In the genomic region with DNA sequence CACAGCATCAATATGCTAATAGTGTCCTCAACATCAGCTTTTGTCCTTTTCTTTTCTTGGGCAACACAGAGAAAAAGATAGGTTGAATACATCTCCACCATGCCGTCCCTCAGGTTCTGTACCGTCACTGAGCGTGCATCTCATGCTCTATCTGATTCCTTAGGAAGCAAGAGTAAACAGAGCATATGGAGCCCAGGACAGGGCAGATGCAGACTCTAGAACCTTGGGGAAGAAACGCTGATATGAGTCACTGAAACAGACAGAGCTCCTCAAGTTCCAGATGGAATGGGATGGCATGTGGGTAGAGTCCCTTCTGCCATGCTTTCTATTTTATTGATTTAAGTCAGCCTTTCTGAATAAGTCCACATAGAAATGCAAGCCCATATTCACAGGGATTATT, we compare ENCODE assay signal across 22 mouse cellular contexts.
DNase-seq lines count a peak whose midpoint lies in the region; ATAC-seq lines count a peak whose summit lies in the region.
"Had no signal": no experiment of that assay in that cellular context is flagged by ENCODE, and none has a peak within 500 bp of the region (broad histone marks: within the 10 kb centered on the region; RNA-seq: fewer than 3 reads in every experiment).

No protein-coding gene starts in this region.

- 39% methylated on average over 4 of the region's 4 CpGs for WGBS in hindbrain, embryonic 11.5 days
- WGBS in hindbrain, embryonic 16.5 days: 46% methylated on average over 4 of the region's 4 CpGs
- 41% methylated on average over 4 of the region's 4 CpGs for WGBS in neural tube, embryonic 15.5 days
- 64% methylated on average over 4 of the region's 4 CpGs for WGBS in neural tube, embryonic 11.5 days
- 77% methylated on average over 4 of the region's 4 CpGs for WGBS in intestine, embryonic 16.5 days

- no peak overlapping the region for H3K4me2 ChIP-seq in hindbrain, embryonic 11.5 days (replicated peaks; ENCODE audit: low read depth, low read length)
- no peak overlapping the region for H3K4me2 ChIP-seq in hindbrain, embryonic 16.5 days (ENCODE audit: low read length)
- no peak overlapping the region for H3K4me2 ChIP-seq in neural tube, embryonic 15.5 days
- H3K4me2 ChIP-seq in neural tube, embryonic 11.5 days (ENCODE audit: low read depth): no peak overlapping the region
- H3K4me2 ChIP-seq in intestine, embryonic 16.5 days (ENCODE audit: low read depth, low read length): no peak overlapping the region
- H3K4me2 ChIP-seq: embryonic facial prominence, embryonic 13.5 days; limb, embryonic 13.5 days; liver, embryonic 13.5 days; lung, embryonic 14.5 days had no signal

- H3K9me3 ChIP-seq in hindbrain, embryonic 11.5 days (ENCODE audit: control insufficient read depth, low read length): no peaks in the 10 kb centered on the region
- no peaks in the 10 kb centered on the region for H3K9me3 ChIP-seq in hindbrain, embryonic 16.5 days (ENCODE audit: control insufficient read depth, low read length)
- H3K9me3 ChIP-seq in neural tube, embryonic 15.5 days (replicated peaks): no peaks in the 10 kb centered on the region
- no peaks in the 10 kb centered on the region for H3K9me3 ChIP-seq in neural tube, embryonic 11.5 days (ENCODE audit: control insufficient read depth, low read length)
- H3K9me3 ChIP-seq in intestine, embryonic 16.5 days (ENCODE audit: control insufficient read depth, low read length): no peaks in the 10 kb centered on the region
- H3K9me3 ChIP-seq: embryonic facial prominence, embryonic 13.5 days; limb, embryonic 13.5 days; liver, embryonic 13.5 days had no signal

- H3K4me3 ChIP-seq in hindbrain, embryonic 11.5 days (ENCODE audit: low read depth, low read length): no peak overlapping the region
- H3K4me3 ChIP-seq in hindbrain, embryonic 16.5 days (ENCODE audit: low read length): no peak overlapping the region
- no peak overlapping the region for H3K4me3 ChIP-seq in neural tube, embryonic 15.5 days (replicated peaks)
- H3K4me3 ChIP-seq in neural tube, embryonic 11.5 days (ENCODE audit: low read depth, low read length): no peak overlapping the region
- H3K4me3 ChIP-seq in intestine, embryonic 16.5 days (ENCODE audit: low read length): no peak overlapping the region
- H3K4me3 ChIP-seq: embryonic facial prominence, embryonic 13.5 days; limb, embryonic 13.5 days; liver, embryonic 13.5 days had no signal

- DNase-seq in hindbrain, embryonic 11.5 days (ENCODE audit: low spot score): no peak
- peak; percentile 24 for DNase-seq in neural tube, embryonic 10.5 days (ENCODE audit: extremely low spot score, low spot score)
- DNase-seq in layer of hippocampus, adult 8-10 months (ENCODE audit: low spot score in 2 of 2): peak; percentile 69 to 70
- no peak for DNase-seq in neural tube, embryonic 11.5 days (ENCODE audit: low spot score)
- DNase-seq in adrenal gland, postnatal 36 days: no peak
- DNase-seq: adrenal gland, adult 8-10 months; cerebellum, adult 9-11 months; gastrocnemius, postnatal 36 days; kidney, adult 8-10 months; kidney, postnatal 25 days; liver, embryonic 13.5 days; lung, embryonic 14.5 days; lung, postnatal 36 days; retina, postnatal 1 day; spleen, adult 18-20 months; thymus, adult 2 months had no signal

- no peak overlapping the region for H3K9ac ChIP-seq in hindbrain, embryonic 11.5 days (ENCODE audit: low read depth, low read length)
- no peak overlapping the region for H3K9ac ChIP-seq in hindbrain, embryonic 16.5 days (ENCODE audit: low read depth, low read length)
- no peak overlapping the region for H3K9ac ChIP-seq in neural tube, embryonic 15.5 days (replicated peaks)
- no peak overlapping the region for H3K9ac ChIP-seq in neural tube, embryonic 11.5 days (ENCODE audit: low read length)
- no peak overlapping the region for H3K9ac ChIP-seq in intestine, embryonic 16.5 days (ENCODE audit: low read depth, low read length)
- H3K9ac ChIP-seq: embryonic facial prominence, embryonic 13.5 days; limb, embryonic 13.5 days; liver, embryonic 13.5 days; lung, embryonic 14.5 days had no signal

- H3K36me3 ChIP-seq in hindbrain, embryonic 11.5 days (ENCODE audit: control insufficient read depth, insufficient read depth, low read length): no peaks in the 10 kb centered on the region
- H3K36me3 ChIP-seq in hindbrain, embryonic 16.5 days (ENCODE audit: control insufficient read depth, insufficient read depth, low read length): no peaks in the 10 kb centered on the region
- no peaks in the 10 kb centered on the region for H3K36me3 ChIP-seq in neural tube, embryonic 15.5 days
- H3K36me3 ChIP-seq in neural tube, embryonic 11.5 days (ENCODE audit: control insufficient read depth, insufficient read depth, low read length): no peaks in the 10 kb centered on the region
- no peaks in the 10 kb centered on the region for H3K36me3 ChIP-seq in intestine, embryonic 16.5 days (ENCODE audit: control insufficient read depth, insufficient read depth, low read length)
- H3K36me3 ChIP-seq: embryonic facial prominence, embryonic 13.5 days; limb, embryonic 13.5 days; liver, embryonic 13.5 days had no signal

- H3K27me3 ChIP-seq in hindbrain, embryonic 11.5 days (ENCODE audit: control insufficient read depth, insufficient read depth, low read length): no peaks in the 10 kb centered on the region
- no peaks in the 10 kb centered on the region for H3K27me3 ChIP-seq in hindbrain, embryonic 16.5 days (replicated peaks; ENCODE audit: control insufficient read depth, insufficient read depth, low read length)
- no peaks in the 10 kb centered on the region for H3K27me3 ChIP-seq in neural tube, embryonic 15.5 days (replicated peaks)
- H3K27me3 ChIP-seq in neural tube, embryonic 11.5 days (ENCODE audit: control insufficient read depth, insufficient read depth, low read length): no peaks in the 10 kb centered on the region
- no peaks in the 10 kb centered on the region for H3K27me3 ChIP-seq in intestine, embryonic 16.5 days (replicated peaks; ENCODE audit: control insufficient read depth, insufficient read depth, low read length)
- H3K27me3 ChIP-seq: embryonic facial prominence, embryonic 13.5 days; limb, embryonic 13.5 days; liver, embryonic 13.5 days had no signal

- H3K4me1 ChIP-seq in hindbrain, embryonic 11.5 days (replicated peaks; ENCODE audit: control insufficient read depth, insufficient read depth, low read length): peaks cover 6% of the 10 kb centered on the region
- no peaks in the 10 kb centered on the region for H3K4me1 ChIP-seq in hindbrain, embryonic 16.5 days (ENCODE audit: control insufficient read depth, insufficient read depth, low read depth, low read length)
- 0 out of 2 replicates have a peak, but pooled peaks cover 4% of the 10 kb centered on the region for H3K4me1 ChIP-seq in neural tube, embryonic 15.5 days
- H3K4me1 ChIP-seq in neural tube, embryonic 11.5 days (ENCODE audit: control insufficient read depth, insufficient read depth, low read length): peaks cover 6% of the 10 kb centered on the region; the same call in 1 of the 2 replicates
- H3K4me1 ChIP-seq in intestine, embryonic 16.5 days (ENCODE audit: control insufficient read depth, insufficient read depth, low read length): 0 out of 2 replicates have a peak, but pooled peaks cover 3% of the 10 kb centered on the region

- H3K27ac ChIP-seq in hindbrain, embryonic 11.5 days (ENCODE audit: low read depth, low read length): 0 out of 2 replicates have a peak overlapping the region, but pooled peaks have one; percentile 78
- H3K27ac ChIP-seq in hindbrain, embryonic 16.5 days (ENCODE audit: low read depth, low read length): no peak overlapping the region
- H3K27ac ChIP-seq in neural tube, embryonic 15.5 days (replicated peaks): no peak overlapping the region
- peak overlapping the region; percentile 46; the same call in 1 of the 2 replicates for H3K27ac ChIP-seq in neural tube, embryonic 11.5 days (ENCODE audit: low read depth, low read length)
- H3K27ac ChIP-seq in intestine, embryonic 16.5 days (ENCODE audit: low read length): no peak overlapping the region
- H3K27ac ChIP-seq: embryonic facial prominence, embryonic 13.5 days; limb, embryonic 13.5 days; liver, embryonic 13.5 days had no signal

- ATAC-seq in hindbrain, embryonic 11.5 days (ENCODE audit: low FRiP score): peak; percentile 57; the same call in 1 of the 2 replicates
- no peak for ATAC-seq in hindbrain, embryonic 16.5 days
- no peak for ATAC-seq in neural tube, embryonic 15.5 days (ENCODE audit: low FRiP score)
- ATAC-seq in neural tube, embryonic 11.5 days (ENCODE audit: insufficient read depth, low FRiP score, low TSS enrichment): 0 out of 2 replicates have a peak, but pooled peaks have one; percentile 13
- ATAC-seq in intestine, embryonic 16.5 days: no peak
- ATAC-seq: inflammation-experienced regulatory T-cells, adult 6 months had no signal

Comparison
In these comparisons a context has a peak if more than half of its experiments do, and no peak if none do; other contexts are left out.
1. ATAC-seq: peak in hindbrain, embryonic 11.5 days (single experiment) and neural tube, embryonic 11.5 days (single experiment); none in hindbrain, embryonic 16.5 days (single experiment), neural tube, embryonic 15.5 days (single experiment) and intestine, embryonic 16.5 days (single experiment).
2. DNase-seq: peak in neural tube, embryonic 10.5 days (single experiment) and layer of hippocampus, adult 8-10 months (2 of 2); none in hindbrain, embryonic 11.5 days (single experiment), neural tube, embryonic 11.5 days (single experiment) and adrenal gland, postnatal 36 days (0 of 2).
3. H3K27ac ChIP-seq: peak in hindbrain, embryonic 11.5 days (single experiment) and neural tube, embryonic 11.5 days (single experiment); none in hindbrain, embryonic 16.5 days (single experiment), neural tube, embryonic 15.5 days (single experiment) and intestine, embryonic 16.5 days (single experiment).